In the genomic region with DNA sequence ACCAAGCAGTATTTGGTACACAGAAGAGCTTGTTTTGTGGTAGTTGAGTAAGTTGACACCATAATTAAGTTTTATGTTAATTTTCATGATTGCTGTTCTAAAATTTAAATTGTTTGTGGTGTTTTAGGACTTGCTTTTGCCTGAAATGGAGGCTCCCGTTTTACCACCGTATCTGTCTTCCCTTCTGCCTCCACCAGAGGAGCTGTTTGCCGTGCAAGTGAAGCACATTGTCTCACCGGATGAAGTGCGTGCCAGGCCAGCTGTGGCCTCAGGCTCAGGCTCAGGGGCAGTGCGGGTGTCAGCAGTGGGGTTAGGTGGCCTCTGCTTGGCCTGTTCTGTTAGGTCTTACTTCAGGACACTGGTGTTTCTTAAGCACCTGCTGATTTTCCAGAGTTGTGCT, we compare ENCODE assay signal across 8 mouse cellular contexts.
DNase-seq lines count a peak whose midpoint lies in the region; ATAC-seq and TF ChIP-seq lines count a peak whose summit lies in the region.
"Had no signal": no experiment of that assay in that cellular context is flagged by ENCODE, and none has a peak within 500 bp of the region (broad histone marks: within the 10 kb centered on the region; RNA-seq: fewer than 3 reads in every experiment).

No protein-coding gene starts in this region.

- no peak overlapping the region for H3K4me2 ChIP-seq in neural tube, embryonic 12.5 days (replicated peaks)
- H3K4me2 ChIP-seq: limb, embryonic 13.5 days had no signal

- 54% methylated on average over 6 of the region's 6 CpGs for WGBS in bone marrow, adult 2 months
- WGBS in neural tube, embryonic 12.5 days, result 26% methylated on average over 6 of the region's 6 CpGs
- 16% methylated on average over 6 of the region's 6 CpGs for WGBS in heart, embryonic 10.5 days

- TF ChIP-seq POLR2A in bone marrow, adult 2 months (IDR thresholded peaks at IDR 0.05; ENCODE audit: borderline replicate concordance, control insufficient read depth, low read depth, low read length), result no peak
- no peak for TF ChIP-seq POLR2A in embryonic fibroblast, embryonic 13.5 days (IDR thresholded peaks at IDR 0.05; ENCODE audit: low read depth, low read length)

- H3K27ac ChIP-seq in bone marrow, adult 2 months (ENCODE audit: control insufficient read depth, insufficient read depth, low read depth, low read length, poor library complexity), result no peak overlapping the region
- H3K27ac ChIP-seq in embryonic fibroblast, embryonic 13.5 days (ENCODE audit: insufficient read depth, low read length), result no peak overlapping the region
- no peak overlapping the region for H3K27ac ChIP-seq in neural tube, embryonic 12.5 days
- no peak overlapping the region for H3K27ac ChIP-seq in heart, embryonic 10.5 days
- H3K27ac ChIP-seq: limb, embryonic 13.5 days had no signal

- no peak overlapping the region for H3K9ac ChIP-seq in neural tube, embryonic 12.5 days
- H3K9ac ChIP-seq: limb, embryonic 13.5 days had no signal

- H3K4me3 ChIP-seq in bone marrow, adult 2 months (replicated peaks; ENCODE audit: control insufficient read depth, low read depth, low read length), result no peak overlapping the region
- no peak overlapping the region for H3K4me3 ChIP-seq in embryonic fibroblast, embryonic 13.5 days (ENCODE audit: insufficient read depth, low read length)
- no peak overlapping the region for H3K4me3 ChIP-seq in neural tube, embryonic 12.5 days
- H3K4me3 ChIP-seq in heart, embryonic 10.5 days, result no peak overlapping the region
- H3K4me3 ChIP-seq: limb, embryonic 13.5 days had no signal

- no peaks in the 10 kb centered on the region for H3K4me1 ChIP-seq in bone marrow, adult 2 months (ENCODE audit: control insufficient read depth, insufficient read depth, low read length)
- H3K4me1 ChIP-seq in embryonic fibroblast, embryonic 13.5 days (ENCODE audit: control insufficient read depth, insufficient read depth, low read length), result no peaks in the 10 kb centered on the region
- H3K4me1 ChIP-seq in neural tube, embryonic 12.5 days, result no peaks in the 10 kb centered on the region
- H3K4me1 ChIP-seq in heart, embryonic 10.5 days, result no peaks in the 10 kb centered on the region
- H3K4me1 ChIP-seq: limb, embryonic 13.5 days had no signal

- peak; percentile 43; the same call in 1 of the 2 replicates for TF ChIP-seq CTCF in bone marrow, adult 2 months (IDR thresholded peaks at IDR 0.05; ENCODE audit: control insufficient read depth, insufficient read depth, low read length)
- peak; percentile 57; the same call in 1 of the 2 replicates for TF ChIP-seq CTCF in embryonic fibroblast, embryonic 13.5 days (IDR thresholded peaks at IDR 0.05; ENCODE audit: borderline replicate concordance, insufficient read depth, low read length)

- H3K9me3 ChIP-seq in neural tube, embryonic 12.5 days, result no peaks in the 10 kb centered on the region
- no peaks in the 10 kb centered on the region for H3K9me3 ChIP-seq in heart, embryonic 10.5 days
- H3K9me3 ChIP-seq: limb, embryonic 13.5 days had no signal

- peak; percentile 6 for DNase-seq in left cerebral cortex, postnatal 4 days
- DNase-seq in left cerebral cortex, adult 18-20 months (ENCODE audit: low spot score in 2 of 2), result no peak
- no peak for DNase-seq in heart, embryonic 10.5 days (ENCODE audit: low spot score)
- DNase-seq in urinary bladder, postnatal 4 days (ENCODE audit: low spot score in 2 of 2), result no peak

- H3K27me3 ChIP-seq in neural tube, embryonic 12.5 days (replicated peaks), result no peaks in the 10 kb centered on the region
- H3K27me3 ChIP-seq in heart, embryonic 10.5 days (ENCODE audit: insufficient read depth, poor library complexity, severe bottlenecking), result no peaks in the 10 kb centered on the region
- H3K27me3 ChIP-seq: limb, embryonic 13.5 days had no signal

- intact Hi-C loops in left cerebral cortex, postnatal 4 days (cut with DNase I), result no loop called here

- ATAC-seq in neural tube, embryonic 12.5 days (ENCODE audit: low FRiP score, low read depth), result peak; percentile 66; the same call in 1 of the 2 replicates

- H3K36me3 ChIP-seq in neural tube, embryonic 12.5 days, result no peaks in the 10 kb centered on the region
- no peaks in the 10 kb centered on the region for H3K36me3 ChIP-seq in heart, embryonic 10.5 days
- H3K36me3 ChIP-seq: limb, embryonic 13.5 days had no signal
